Mouse (Mus musculus) liver, adult (tissue): Measurements from ENCODE around the gene Efna5.

Source experiments
- GATA4 ChIP-seq: IDR thresholded peaks from 2 replicates; pipeline ENCODE4 v1.6.1; 2014; ENCODE audit warnings: mild to moderate bottlenecking, low read length; ENCODE audit not compliant: insufficient replicate concordance

The Efna5 gene

GRCm38 (mm10) chr17:62565632-62566031, 315.5 kb downstream of the Efna5 start:
- TF ChIP-seq GATA4, result no peak

- TF ChIP-seq GATA4, result no peak
These were observed 318.7 kb downstream of the Efna5 start for GRCm38 (mm10) chr17:62562439-62562838.

- no peak for TF ChIP-seq GATA4
These were observed 323.9 kb downstream of the Efna5 start for GRCm38 (mm10) chr17:62557215-62557614.
